Mouse (Mus musculus): ENCODE results near the gene 9430007A20Rik. TPM values are rescaled to one million over a fixed set of nuclear protein-coding genes. Genes with fewer than 3 reads are reported as not detected.
"Not testable (repeated sequence)": the region's sequence is repeated elsewhere in the genome, so short reads cannot be mapped to it uniquely, and the experiment has no call there.

The 9430007A20Rik gene
- polyA plus RNA-seq (2012; rRNA removed), result not detected in 2 replicates
- not detected in 2 replicates for polyA plus RNA-seq (2014; fragmentation: Nextera tagmentation; extraction: Ambion mirVana)

DNA sequence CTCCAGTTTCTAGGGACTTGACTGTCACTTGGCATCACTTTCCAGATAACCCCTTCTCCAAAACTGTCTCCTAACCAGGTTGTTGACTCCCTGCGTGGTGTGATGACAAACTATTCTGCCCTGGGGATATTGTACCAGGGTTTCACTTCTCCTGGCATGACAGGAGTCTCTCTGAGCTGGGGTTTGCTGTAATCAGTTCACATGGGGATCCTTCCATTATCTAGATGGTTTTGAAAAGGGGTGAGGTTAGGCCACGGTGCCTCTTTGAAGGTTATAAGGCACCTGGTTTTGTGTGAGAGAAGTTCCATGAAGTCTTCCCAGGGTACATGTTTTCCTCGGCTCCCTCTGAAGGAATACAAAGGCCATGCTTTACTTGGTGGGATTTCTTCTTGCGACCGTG lies at the start of gene 9430007A20Rik:
9430007A20Rik (plus strand) TSS at position 301 of the 400 bp plus-strand sequence.
- ATAC-seq (ENCODE audit: insufficient read depth) (no peak), DNase-seq (ENCODE audit: low read depth in 3 of 3, low spot score in 3 of 3) (no peak)
- WGBS (ENCODE audit: insufficient replicate concordance), result 60% methylated on average over 5 of the region's 5 CpGs
- Histone ChIP-seq H3K27ac (no peak within 1 kb of the TSS), H3K4me1 (replicated peaks; ENCODE audit: control insufficient read depth in 2 of 2, insufficient read depth in 2 of 2, low read length in 1 of 2) (no peaks in the 10 kb centered on the region), H3K9ac (replicated peaks) (no peak within 1 kb of the TSS), H3K27me3 (ENCODE audit: control insufficient read depth, insufficient read depth, low read length) (no peaks in the 10 kb centered on the region), H3K4me2 (ENCODE audit: low read depth) (no peak within 1 kb of the TSS), H3K4me3 (ENCODE audit: insufficient read depth in 1 of 2, low read depth in 2 of 2, low read length in 2 of 2) (no peak within 1 kb of the TSS), H3K36me3 (replicated peaks; ENCODE audit: control insufficient read depth, insufficient read depth, low read depth) (no peaks in the 10 kb centered on the region), H3K9me3 (ENCODE audit: control insufficient read depth, low read length) (no peaks in the 10 kb centered on the region; the same call in 1 of the 2 replicates)
- TF ChIP-seq EP300 (IDR thresholded peaks at IDR 0.05; ENCODE audit: low read depth) (no peak), CTCF (IDR thresholded peaks at IDR 0.05; ENCODE audit: low read depth) (no peak)

DNA sequence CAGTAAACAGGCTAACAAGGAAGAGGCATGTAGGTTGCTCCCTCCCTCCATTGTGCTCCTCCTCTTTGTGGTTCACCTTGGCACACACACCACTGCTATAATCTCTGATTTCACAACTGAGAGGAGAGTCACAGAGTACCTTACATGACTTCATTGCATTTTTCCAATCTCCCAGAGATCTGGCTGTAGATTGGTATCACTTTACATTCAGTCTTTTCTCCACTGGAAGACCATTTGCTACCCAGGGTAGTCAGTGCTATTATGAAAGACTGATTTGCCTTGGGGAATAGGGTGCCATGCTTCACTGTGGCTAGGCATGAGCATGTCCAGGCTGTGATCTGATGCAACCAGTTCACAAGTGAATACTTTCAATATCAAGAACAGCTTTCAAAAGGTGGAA lies 26.3 kb upstream of the 9430007A20Rik start:
- H3K27ac ChIP-seq, result no peak overlapping the region
- no peak overlapping the region for H3K9ac ChIP-seq (replicated peaks)
- no peaks in the 10 kb centered on the region for H3K9me3 ChIP-seq (ENCODE audit: control insufficient read depth, low read length)
- no peaks in the 10 kb centered on the region for H3K4me1 ChIP-seq (replicated peaks; ENCODE audit: control insufficient read depth in 2 of 2, insufficient read depth in 2 of 2, low read length in 1 of 2)
- ATAC-seq (ENCODE audit: insufficient read depth) (no peak), DNase-seq (ENCODE audit: low read depth in 3 of 3, low spot score in 3 of 3) (no peak)
- no peaks in the 10 kb centered on the region for H3K27me3 ChIP-seq (ENCODE audit: control insufficient read depth, insufficient read depth, low read length)
- TF ChIP-seq EP300 (IDR thresholded peaks at IDR 0.05; ENCODE audit: low read depth) (no peak), CTCF (IDR thresholded peaks at IDR 0.05; ENCODE audit: low read depth) (no peak)
- no peaks in the 10 kb centered on the region for H3K36me3 ChIP-seq (replicated peaks; ENCODE audit: control insufficient read depth, insufficient read depth, low read depth)
- no peak overlapping the region for H3K4me3 ChIP-seq (ENCODE audit: insufficient read depth in 1 of 2, low read depth in 2 of 2, low read length in 2 of 2)
- H3K4me2 ChIP-seq (ENCODE audit: low read depth), result no peak overlapping the region

DNA sequence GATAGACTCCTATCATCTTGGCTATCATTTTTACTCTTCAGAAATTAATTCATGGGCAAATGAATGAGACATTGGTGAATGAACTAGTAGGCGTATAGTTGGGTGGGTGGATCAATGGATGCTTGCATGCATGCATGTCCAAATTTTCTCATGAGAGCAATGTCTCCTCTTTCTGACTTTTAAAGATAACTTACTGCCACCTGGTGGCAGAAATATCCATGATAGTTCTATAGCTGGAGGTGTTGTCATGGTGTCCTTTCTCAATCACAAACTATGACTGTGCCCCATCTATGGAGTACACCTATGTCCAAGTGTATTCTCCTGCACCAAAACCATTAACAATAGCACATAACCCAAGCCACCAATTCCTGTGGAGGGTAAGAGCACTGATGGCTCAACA lies 13.1 kb upstream of the 9430007A20Rik start:
- ATAC-seq (ENCODE audit: insufficient read depth), result no peak
- whole genome bisulfite sequencing (ENCODE audit: insufficient replicate concordance), result 41% methylated on average over 1 of the region's 1 CpGs
- TF ChIP-seq EP300 (IDR thresholded peaks at IDR 0.05; ENCODE audit: low read depth) (no peak), CTCF (IDR thresholded peaks at IDR 0.05; ENCODE audit: low read depth) (no peak)
- no peaks in the 10 kb centered on the region for H3K27me3 ChIP-seq (ENCODE audit: control insufficient read depth, insufficient read depth, low read length)
- H3K4me3 ChIP-seq (ENCODE audit: insufficient read depth in 1 of 2, low read depth in 2 of 2, low read length in 2 of 2), result no peak overlapping the region
- H3K27ac ChIP-seq, result no peak overlapping the region
- no peaks in the 10 kb centered on the region for H3K9me3 ChIP-seq (ENCODE audit: control insufficient read depth, low read length)
- H3K36me3 ChIP-seq (replicated peaks; ENCODE audit: control insufficient read depth, insufficient read depth, low read depth), result no peaks in the 10 kb centered on the region
- H3K9ac ChIP-seq (replicated peaks), result no peak overlapping the region
- no peak for DNase-seq (ENCODE audit: low read depth in 3 of 3, low spot score in 3 of 3)
- no peaks in the 10 kb centered on the region for H3K4me1 ChIP-seq (replicated peaks; ENCODE audit: control insufficient read depth in 2 of 2, insufficient read depth in 2 of 2, low read length in 1 of 2)
- no peak overlapping the region for H3K4me2 ChIP-seq (ENCODE audit: low read depth)

DNA sequence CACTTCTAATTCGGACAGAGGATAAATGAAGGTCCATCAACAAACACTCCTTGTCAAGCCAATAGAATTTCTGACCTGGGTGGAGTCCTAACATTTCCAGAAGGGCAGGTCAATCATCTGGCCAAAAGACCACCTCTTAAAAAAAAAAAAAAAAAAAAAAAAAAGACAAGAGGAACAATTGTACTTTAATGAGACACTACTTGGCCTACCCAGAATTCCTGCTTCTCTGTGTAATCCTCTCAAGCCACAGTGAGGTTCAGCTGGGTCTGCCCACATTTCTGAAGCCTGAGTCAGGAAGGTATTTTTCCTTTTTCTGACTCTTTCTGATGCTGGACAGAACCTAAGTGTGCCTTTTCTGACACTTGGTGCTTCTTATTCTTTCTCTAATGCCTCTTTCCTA lies 25.1 kb downstream of the 9430007A20Rik start:
- Histone ChIP-seq H3K4me3 (ENCODE audit: insufficient read depth in 1 of 2, low read depth in 2 of 2, low read length in 2 of 2) (no peak overlapping the region), H3K9me3 (ENCODE audit: control insufficient read depth, low read length) (no peaks in the 10 kb centered on the region), H3K27me3 (ENCODE audit: control insufficient read depth, insufficient read depth, low read length) (no peaks in the 10 kb centered on the region), H3K36me3 (replicated peaks; ENCODE audit: control insufficient read depth, insufficient read depth, low read depth) (no peaks in the 10 kb centered on the region), H3K4me1 (replicated peaks; ENCODE audit: control insufficient read depth in 2 of 2, insufficient read depth in 2 of 2, low read length in 1 of 2) (no peaks in the 10 kb centered on the region), H3K4me2 (ENCODE audit: low read depth) (no peak overlapping the region), H3K9ac (replicated peaks) (no peak overlapping the region), H3K27ac (no peak overlapping the region)
- ATAC-seq (ENCODE audit: insufficient read depth) (no peak), DNase-seq (ENCODE audit: low read depth in 3 of 3, low spot score in 3 of 3) (no peak)
- TF ChIP-seq CTCF (IDR thresholded peaks at IDR 0.05; ENCODE audit: low read depth), result no peak
- TF ChIP-seq EP300 (IDR thresholded peaks at IDR 0.05; ENCODE audit: low read depth), result no peak
- 58% methylated on average over 1 of the region's 1 CpGs for WGBS (ENCODE audit: insufficient replicate concordance)

DNA sequence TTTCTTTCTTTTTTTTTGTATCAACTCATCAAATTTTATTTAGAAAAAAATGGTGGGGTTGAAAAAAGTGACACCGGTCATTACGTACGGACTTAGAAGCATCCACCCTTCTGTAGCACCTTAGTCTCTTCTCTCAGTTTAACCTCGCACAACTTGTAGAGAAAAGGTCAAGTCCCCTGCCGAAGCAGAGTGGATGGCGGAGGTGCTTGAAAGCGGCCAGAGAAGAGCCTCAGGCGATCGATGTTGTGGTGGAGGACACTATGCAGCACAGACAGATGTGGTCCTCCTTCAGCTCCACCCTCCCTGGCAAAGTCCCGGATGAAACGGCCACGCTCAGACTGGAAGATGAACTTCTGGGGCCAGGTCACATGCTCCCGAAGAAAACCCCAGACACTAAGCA lies 25.7 kb downstream of the 9430007A20Rik start:
- H3K27me3 ChIP-seq (ENCODE audit: control insufficient read depth, insufficient read depth, low read length); H3K4me1 ChIP-seq (replicated peaks; ENCODE audit: control insufficient read depth in 2 of 2, insufficient read depth in 2 of 2, low read length in 1 of 2); H3K4me2 ChIP-seq (ENCODE audit: low read depth); DNase-seq (ENCODE audit: low read depth in 3 of 3, low spot score in 3 of 3); ATAC-seq (ENCODE audit: insufficient read depth); H3K36me3 ChIP-seq (replicated peaks; ENCODE audit: control insufficient read depth, insufficient read depth, low read depth); H3K9me3 ChIP-seq (ENCODE audit: control insufficient read depth, low read length); H3K27ac ChIP-seq; H3K9ac ChIP-seq (replicated peaks); H3K4me3 ChIP-seq (ENCODE audit: insufficient read depth in 1 of 2, low read depth in 2 of 2, low read length in 2 of 2): not testable (repeated sequence)
- 72% methylated on average over 13 of the region's 13 CpGs for WGBS (ENCODE audit: insufficient replicate concordance)

DNA sequence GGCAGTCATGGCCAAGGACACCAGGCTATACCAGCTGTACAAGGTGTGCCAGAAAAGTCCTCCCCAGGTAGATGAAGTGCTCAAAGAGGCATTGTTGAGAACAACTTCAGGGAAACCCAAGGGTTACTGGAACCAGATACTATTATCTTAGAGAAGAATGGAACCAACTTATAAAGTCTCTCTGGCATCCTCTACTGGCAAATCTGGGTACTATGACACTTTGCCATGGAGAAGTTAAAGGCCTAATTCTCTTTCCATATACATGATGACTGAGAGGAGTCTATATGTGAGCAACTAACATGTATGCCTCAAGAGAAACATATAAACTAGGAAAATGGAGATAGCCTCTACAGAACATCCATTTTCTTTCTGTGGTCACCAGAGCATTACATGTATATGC lies 31.5 kb downstream of the 9430007A20Rik start:
- Histone ChIP-seq H3K4me1 (replicated peaks; ENCODE audit: control insufficient read depth in 2 of 2, insufficient read depth in 2 of 2, low read length in 1 of 2) (no peaks in the 10 kb centered on the region), H3K9ac (replicated peaks) (no peak overlapping the region), H3K36me3 (replicated peaks; ENCODE audit: control insufficient read depth, insufficient read depth, low read depth) (no peaks in the 10 kb centered on the region), H3K9me3 (ENCODE audit: control insufficient read depth, low read length) (no peaks in the 10 kb centered on the region), H3K27ac (no peak overlapping the region), H3K27me3 (ENCODE audit: control insufficient read depth, insufficient read depth, low read length) (no peaks in the 10 kb centered on the region), H3K4me3 (ENCODE audit: insufficient read depth in 1 of 2, low read depth in 2 of 2, low read length in 2 of 2) (no peak overlapping the region), H3K4me2 (ENCODE audit: low read depth) (no peak overlapping the region)
- no peak for ATAC-seq (ENCODE audit: insufficient read depth)
- no peak for DNase-seq (ENCODE audit: low read depth in 3 of 3, low spot score in 3 of 3)
- no peak for TF ChIP-seq CTCF (IDR thresholded peaks at IDR 0.05; ENCODE audit: low read depth)
- TF ChIP-seq EP300 (IDR thresholded peaks at IDR 0.05; ENCODE audit: low read depth), result no peak
